Mouse (Mus musculus): ENCODE measurements around the gene Crtc1.

DNA sequence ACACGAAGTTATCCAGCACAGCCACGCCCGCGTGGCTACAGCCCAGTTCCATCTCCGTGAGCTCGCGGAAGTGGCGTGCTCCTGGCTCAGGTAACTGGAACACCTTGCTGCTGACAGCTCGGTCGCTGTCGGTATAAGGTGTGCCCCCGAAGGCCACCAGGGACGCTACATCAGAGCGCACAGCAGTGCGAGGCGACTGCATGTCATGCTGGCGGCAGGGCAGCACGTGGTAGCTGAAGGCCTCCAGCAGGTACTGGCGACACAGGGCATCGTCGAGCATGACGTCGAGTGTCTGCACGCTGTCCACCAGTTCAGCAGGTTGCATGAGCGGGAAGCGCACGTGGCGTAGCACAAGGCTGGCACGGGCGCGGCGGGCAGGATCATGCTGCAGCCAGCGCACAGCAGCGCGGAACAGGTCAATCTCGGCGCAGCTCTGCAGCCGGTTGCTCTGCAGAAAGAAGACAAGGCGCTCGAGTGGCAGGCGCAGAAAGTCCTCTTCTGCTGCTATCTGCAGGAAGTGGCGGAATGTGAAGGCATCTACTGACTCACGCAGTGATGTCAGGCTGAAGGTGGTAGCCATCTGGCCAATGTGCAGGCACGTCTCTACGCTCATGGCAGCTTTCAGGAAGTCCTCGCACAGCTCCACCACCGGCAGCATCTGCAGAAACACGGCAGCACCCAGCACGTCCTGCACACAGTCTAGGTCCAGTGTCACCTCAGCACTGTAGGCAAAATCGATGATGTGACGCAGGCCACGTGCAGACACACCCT, 13.0 kb upstream of the Crtc1 start:
- no peak for TF ChIP-seq CHD2 (IDR thresholded peaks at IDR 0.05; ENCODE audit: low read depth, low read length)
- TF ChIP-seq ZNF384 (IDR thresholded peaks at IDR 0.05; ENCODE audit: low read depth, low read length) = no peak
